Mouse (Mus musculus) heart, postnatal 14 days (tissue): Measurements from ENCODE around the gene Vmn1r44. TPM values are rescaled to one million over a fixed set of nuclear protein-coding genes. Genes with fewer than 3 reads are reported as not detected.
"Not testable (repeated sequence)": the region's sequence is repeated elsewhere in the genome, so short reads cannot be mapped to it uniquely, and the experiment has no call there.

Experiments used
- DNase-seq, 2 experiments: peaks; one replicate each; pipeline ENCODE4 v3.0.0; 2021 to 2022
- intact Hi-C: fragments of 180-260 bp; cut with DNase I; formaldehyde crosslinking; loops from one replicate; pipeline ENCODE4 v1.15.1; 2025
- long read RNA-seq, 2 experiments: library from polyadenylated mRNA; stranded (forward); transcript quantifications; one replicate each; pipeline ENCODE4 v2.0.0; 2021
- total RNA-seq, 2 experiments: library from RNA; stranded (reverse); gene quantifications; 2 replicates each; pipeline ENCODE4 v1.2.3; 2021

Gene Vmn1r44
- total RNA-seq: not detected
- long read RNA-seq, experiment 1: 0 reads
- long read RNA-seq, experiment 2: 0 reads

GRCm38 (mm10) chr6:89883360-89883759 lies at the start of gene Vmn1r44:
Gene Vmn1r44 (plus strand): TSS chr6:89883660.
- intact Hi-C loops: no loop called here

GRCm38 (mm10) chr6:89857552-89857951 lies 25.9 kb upstream of the Vmn1r44 start:
- DNase-seq: no peak
- intact Hi-C loops: no loop called here

More at GRCm38 (mm10) chr6:89883360-89883759, at the start of gene Vmn1r44:
- DNase-seq: no peak

GRCm38 (mm10) chr6:89859839-89860238 lies 23.6 kb upstream of the Vmn1r44 start:
- no peak for DNase-seq
- intact Hi-C loops: no loop called here

- intact Hi-C loops: no loop called here
- no peak for DNase-seq
These were observed 19.7 kb upstream of the Vmn1r44 start for GRCm38 (mm10) chr6:89863792-89864191.

- no peak for DNase-seq
- intact Hi-C loops: no loop called here
These were observed 16.2 kb upstream of the Vmn1r44 start for GRCm38 (mm10) chr6:89867276-89867675.

GRCm38 (mm10) chr6:89867976-89868375 lies 15.5 kb upstream of the Vmn1r44 start:
- intact Hi-C loops: no loop called here
- DNase-seq: no peak

- intact Hi-C loops, DNase-seq: not testable (repeated sequence)
These were observed 7.1 kb upstream of the Vmn1r44 start, which contains the start of the genes Vmn1r42 and Vmn1r43 for GRCm38 (mm10) chr6:89876313-89876712. Gene Vmn1r42 (minus strand): TSS chr6:89876413. Gene Vmn1r43 (minus strand): TSS chr6:89876413.

GRCm38 (mm10) chr6:89876963-89877362 lies 6.5 kb upstream of the Vmn1r44 start:
- intact Hi-C loops: no loop called here
- DNase-seq: no peak

- DNase-seq: no peak
- intact Hi-C loops: no loop called here
These were observed 2.6 kb upstream of the Vmn1r44 start for GRCm38 (mm10) chr6:89880867-89881266.

GRCm38 (mm10) chr6:89883812-89884211 lies 352 bp downstream of the Vmn1r44 start:
- no peak for DNase-seq
- intact Hi-C loops: no loop called here

- intact Hi-C loops, DNase-seq: not testable (repeated sequence)
These were observed 57.0 kb downstream of the Vmn1r44 start, which contains the start of gene Vmn1r45 for GRCm38 (mm10) chr6:89940498-89940897. Gene Vmn1r45 (minus strand): TSS chr6:89940598.

GRCm38 (mm10) chr6:89940926-89941325 lies 57.5 kb downstream of the Vmn1r44 start:
- intact Hi-C loops: no loop called here
- DNase-seq: no peak

Other genes with a start within 250 kb of the Vmn1r44 start
- gene Txnrd3, start 239.7 kb upstream of the Vmn1r44 start, total RNA-seq: 10 to 100 TPM; 20.1 to 20.3 TPM
- not detected for gene Vmn1r40, start 176.1 kb upstream of the Vmn1r44 start, total RNA-seq
- not detected for gene Vmn1r41, start 142.9 kb upstream of the Vmn1r44 start, total RNA-seq
- not detected for gene Vmn1r42, start 7.2 kb upstream of the Vmn1r44 start, total RNA-seq
- not detected for gene Vmn1r43, start 7.2 kb upstream of the Vmn1r44 start, total RNA-seq
- not detected for gene Vmn1r45, start 56.9 kb downstream of the Vmn1r44 start, total RNA-seq
- not detected for gene Vmn1r46, start 85.7 kb downstream of the Vmn1r44 start, total RNA-seq
- gene Vmn1r47, start 132.5 kb downstream of the Vmn1r44 start, total RNA-seq: not detected
- not detected for gene Vmn1r48, start 153.2 kb downstream of the Vmn1r44 start, total RNA-seq
- gene Vmn1r49, start 194.8 kb downstream of the Vmn1r44 start, total RNA-seq: not detected
- not detected for gene Vmn1r50, start 217.8 kb downstream of the Vmn1r44 start, total RNA-seq
- gene Vmn1r51, start 238.9 kb downstream of the Vmn1r44 start, total RNA-seq: not detected